Mouse (Mus musculus) adrenal gland, adult (tissue): ENCODE data around the gene Ager.

ENCODE experiments used
- DNase-seq, 2 experiments: peaks; one replicate each; pipeline ENCODE4 v3.0.0; 2022 to 2023; ENCODE audit warnings: low spot score in 1 of 2; ENCODE audit not compliant: inconsistent age in 2 of 2

Gene Ager

DNA sequence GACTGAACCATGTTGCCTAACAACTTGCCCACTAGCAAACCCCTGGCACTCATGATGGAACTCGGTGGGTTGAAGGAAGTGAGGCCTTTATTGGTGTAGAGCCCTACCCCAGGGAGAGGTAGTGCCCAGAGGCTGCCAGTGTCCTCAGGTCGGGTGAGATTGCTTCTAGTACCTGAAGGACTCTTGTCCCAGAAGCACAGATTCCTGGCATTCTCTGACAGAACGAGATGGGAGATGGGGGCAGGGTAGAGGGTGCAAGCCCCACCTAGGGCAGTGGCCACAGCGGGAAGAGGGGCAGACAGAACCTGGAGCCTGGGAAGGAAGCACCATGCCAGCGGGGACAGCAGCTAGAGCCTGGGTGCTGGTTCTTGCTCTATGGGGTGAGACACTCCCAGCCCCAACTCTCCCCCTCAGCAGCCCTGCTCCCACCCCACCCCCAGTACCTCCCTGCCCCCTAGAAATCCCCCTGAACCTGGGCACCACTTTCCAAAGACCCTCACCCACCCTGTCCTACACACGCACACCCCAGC, at the start of gene Ager:
Ager (plus strand) TSS at position 297 of the 530 bp plus-strand sequence.
- peak in 1 of 2 experiments; percentile 46 for DNase-seq

- DNase-seq: no peak
Measured at GRCm38 (mm10) chr17:34549156-34549555, 48.5 kb upstream of the Ager start.

DNA sequence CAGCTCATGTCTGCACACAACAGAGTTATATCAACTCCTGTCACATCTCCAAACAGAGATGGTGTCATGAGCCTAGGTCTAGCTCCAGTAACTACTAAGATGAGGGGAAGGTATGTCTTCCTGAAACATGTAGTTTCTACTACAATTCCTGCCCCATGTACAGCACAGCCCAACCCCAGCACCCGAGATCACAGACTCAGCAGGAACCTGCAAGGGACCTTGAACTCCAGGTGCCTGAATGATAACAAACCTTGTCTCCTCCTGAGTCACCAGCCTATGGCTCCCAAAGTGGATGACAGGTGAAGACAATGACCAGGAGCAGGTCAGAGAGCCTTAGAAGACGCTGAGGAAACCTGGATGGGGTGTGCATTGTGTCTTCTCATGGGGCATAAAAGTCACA, 47.8 kb upstream of the Ager start:
- DNase-seq: no peak

DNA sequence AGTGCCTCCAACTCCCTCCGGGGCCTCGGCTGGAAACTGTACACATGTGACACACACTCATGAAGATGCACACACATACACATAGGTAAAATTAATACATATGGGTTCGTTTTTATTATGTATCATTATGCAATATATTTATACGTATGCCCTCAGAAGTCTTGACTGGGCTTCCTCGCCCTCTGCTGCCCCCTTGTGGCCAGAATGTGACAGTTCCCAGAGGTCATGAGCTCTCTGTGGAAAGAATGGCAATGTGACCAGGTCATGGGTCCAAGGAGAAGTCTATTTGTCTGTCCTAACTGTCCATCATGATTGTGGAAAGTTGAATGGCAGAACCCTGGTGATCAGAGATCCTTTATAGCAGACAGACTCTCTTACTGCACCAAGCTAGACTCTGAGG, 42.2 kb upstream of the Ager start:
- DNase-seq: peak; percentile 78 to 94

DNA sequence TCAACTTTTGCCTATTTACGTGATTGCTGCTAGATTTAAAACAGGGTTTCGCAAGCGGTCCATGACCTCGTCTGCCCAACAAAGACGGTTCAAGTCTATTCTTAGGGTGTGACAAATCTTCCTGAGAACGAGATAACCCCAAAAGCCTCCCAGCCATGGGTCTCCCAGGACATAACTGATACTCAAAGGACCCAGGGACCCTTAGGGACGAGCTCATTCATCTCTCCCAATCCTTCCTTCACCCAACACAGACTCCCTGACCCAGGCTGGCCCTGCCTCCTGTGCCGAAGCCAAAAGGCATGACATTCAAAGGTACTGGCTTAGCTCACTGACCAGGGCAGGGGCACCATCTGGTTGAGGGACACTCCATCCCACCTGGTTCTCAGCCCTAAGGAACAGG, 41.3 kb upstream of the Ager start:
- peak in 1 of 2 experiments; percentile 63 for DNase-seq

DNA sequence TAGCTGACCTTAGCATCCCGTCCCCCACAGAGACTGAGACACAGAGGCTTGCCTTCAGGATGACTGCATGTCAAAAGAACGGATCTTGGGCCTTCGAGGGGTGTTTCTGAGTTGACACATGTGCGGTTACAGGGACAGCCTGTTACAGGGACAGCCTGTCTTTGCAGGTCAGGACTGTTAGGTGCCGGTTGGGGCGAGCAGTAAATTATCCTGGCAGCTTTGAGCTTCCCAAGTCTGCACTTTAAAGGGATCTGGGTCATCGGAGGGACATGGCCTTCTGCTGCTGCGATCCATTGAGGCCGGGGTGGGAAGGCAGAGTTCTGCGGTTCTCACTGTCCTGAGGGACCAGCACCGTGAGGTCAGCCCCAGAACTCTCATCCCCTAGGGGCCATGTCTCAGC, 40.3 kb upstream of the Ager start:
- peak; percentile 33 to 68 for DNase-seq

- DNase-seq: no peak
Measured at GRCm38 (mm10) chr17:34559116-34559515, 38.5 kb upstream of the Ager start.

DNA sequence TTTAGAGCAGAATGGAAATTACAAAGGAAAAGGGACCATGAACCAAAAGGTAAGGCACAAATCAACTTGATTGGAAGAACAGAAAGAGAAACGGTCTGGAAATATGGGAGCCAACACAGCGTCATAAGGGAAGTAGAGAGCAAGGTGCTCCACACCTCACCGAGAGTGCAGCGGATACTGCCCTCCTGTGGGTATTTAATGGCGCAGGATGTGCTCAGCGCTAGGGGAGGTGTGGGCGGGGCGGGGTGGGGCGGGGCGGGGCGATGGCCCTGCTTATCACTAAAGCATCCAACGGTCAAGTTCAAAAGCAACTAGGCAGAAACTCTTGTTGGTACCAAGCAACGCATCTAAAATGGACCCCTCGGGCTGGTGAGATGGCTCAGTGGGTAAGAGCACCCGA, 37.8 kb upstream of the Ager start:
- DNase-seq: no peak

DNA sequence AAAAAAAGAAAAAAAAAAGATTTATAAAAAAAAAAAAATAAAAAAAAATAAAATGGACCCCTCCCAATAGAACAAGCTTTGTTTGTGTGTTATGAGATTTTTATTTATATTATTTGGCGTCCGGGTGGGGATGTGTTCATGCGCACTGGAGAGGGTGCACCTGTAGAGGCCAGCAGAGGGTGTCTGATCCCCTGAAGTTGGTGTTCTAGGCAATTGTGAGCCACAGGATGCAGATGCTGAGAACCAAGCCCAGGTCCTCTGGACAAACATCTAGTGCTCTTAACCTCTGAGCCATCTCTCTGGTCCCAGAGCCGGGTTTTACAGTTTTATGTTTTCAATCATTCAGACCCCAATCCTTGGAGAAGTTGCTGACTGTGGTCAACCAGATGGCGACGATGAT, 37.2 kb upstream of the Ager start:
- no peak for DNase-seq

GRCm38 (mm10) chr17:34561200-34561599, 36.5 kb upstream of the Ager start:
- DNase-seq: no peak

GRCm38 (mm10) chr17:34562595-34562994, 35.1 kb upstream of the Ager start:
- no peak for DNase-seq

- no peak for DNase-seq
Measured at GRCm38 (mm10) chr17:34563354-34563753, 34.3 kb upstream of the Ager start.

DNA sequence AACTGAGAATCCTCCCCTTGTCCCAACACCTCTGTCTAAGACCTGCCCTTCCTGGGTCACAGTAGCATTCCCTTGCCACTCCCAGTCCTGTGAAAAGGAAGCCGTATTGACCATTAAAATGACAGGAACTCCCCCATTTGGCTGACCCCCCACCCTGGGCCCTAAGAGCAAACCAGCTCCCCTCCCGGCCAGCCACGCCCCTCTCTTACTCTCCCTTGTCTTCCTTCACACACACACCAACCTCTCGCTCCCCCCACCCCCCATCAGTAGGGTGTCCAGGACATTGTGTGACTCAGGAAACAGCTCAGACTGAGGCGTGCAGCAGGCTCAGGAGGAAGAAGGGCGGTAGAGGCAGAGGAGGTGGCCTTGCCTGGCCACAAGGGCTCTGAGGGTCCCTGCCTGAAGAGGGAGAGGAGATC, 33.6 kb upstream of the Ager start, which contains the start of gene Notch4:
Notch4 (plus strand) TSS at position 266 of the 419 bp plus-strand sequence.
- peak; percentile 69 to 70 for DNase-seq

- DNase-seq: peak; percentile 44 to 65
Measured at GRCm38 (mm10) chr17:34564796-34565195, 32.9 kb upstream of the Ager start.

DNA sequence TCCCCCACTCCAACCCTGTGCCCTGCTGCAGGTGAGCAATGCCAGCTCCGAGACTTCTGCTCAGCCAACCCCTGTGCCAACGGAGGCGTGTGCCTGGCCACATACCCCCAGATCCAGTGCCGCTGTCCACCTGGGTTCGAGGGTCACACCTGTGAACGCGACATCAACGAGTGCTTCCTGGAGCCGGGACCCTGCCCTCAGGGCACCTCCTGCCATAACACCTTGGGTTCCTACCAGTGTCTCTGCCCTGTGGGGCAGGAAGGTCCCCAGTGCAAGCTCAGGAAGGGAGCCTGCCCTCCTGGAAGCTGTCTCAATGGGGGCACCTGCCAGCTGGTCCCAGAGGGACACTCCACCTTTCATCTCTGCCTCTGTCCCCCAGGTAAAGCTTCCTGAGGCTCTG, 30.4 kb upstream of the Ager start:
- DNase-seq: no peak

- no peak for DNase-seq
Measured at GRCm38 (mm10) chr17:34568421-34568820, 29.2 kb upstream of the Ager start.

- DNase-seq: no peak
Measured at GRCm38 (mm10) chr17:34569919-34570318, 27.7 kb upstream of the Ager start.

DNA sequence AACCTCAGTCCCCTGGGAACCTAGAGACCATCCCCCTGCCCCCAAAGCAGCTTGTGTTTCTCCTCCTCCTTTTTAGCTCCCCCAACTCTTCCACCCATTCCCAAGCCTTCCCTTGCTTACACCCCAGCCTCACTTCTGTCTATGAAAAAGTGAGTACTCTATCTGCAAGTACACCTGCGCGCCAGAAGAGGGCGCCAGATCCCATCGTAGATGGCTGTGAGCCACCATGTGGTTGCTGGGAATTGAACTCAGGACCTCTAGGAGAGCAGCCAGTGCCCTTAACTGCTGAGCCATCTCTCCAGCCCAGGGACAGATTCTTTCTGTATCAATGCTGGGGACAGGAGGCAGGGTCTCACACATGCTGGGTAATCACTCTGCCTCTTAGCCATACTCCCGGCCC, 25.8 kb upstream of the Ager start:
- peak in 1 of 2 experiments; percentile 43 for DNase-seq

GRCm38 (mm10) chr17:34572361-34572760, 25.3 kb upstream of the Ager start:
- DNase-seq: no peak

- DNase-seq: no peak
Measured at GRCm38 (mm10) chr17:34576577-34576976, 21.1 kb upstream of the Ager start.

- no peak for DNase-seq
Measured at GRCm38 (mm10) chr17:34578070-34578469, 19.6 kb upstream of the Ager start.

DNA sequence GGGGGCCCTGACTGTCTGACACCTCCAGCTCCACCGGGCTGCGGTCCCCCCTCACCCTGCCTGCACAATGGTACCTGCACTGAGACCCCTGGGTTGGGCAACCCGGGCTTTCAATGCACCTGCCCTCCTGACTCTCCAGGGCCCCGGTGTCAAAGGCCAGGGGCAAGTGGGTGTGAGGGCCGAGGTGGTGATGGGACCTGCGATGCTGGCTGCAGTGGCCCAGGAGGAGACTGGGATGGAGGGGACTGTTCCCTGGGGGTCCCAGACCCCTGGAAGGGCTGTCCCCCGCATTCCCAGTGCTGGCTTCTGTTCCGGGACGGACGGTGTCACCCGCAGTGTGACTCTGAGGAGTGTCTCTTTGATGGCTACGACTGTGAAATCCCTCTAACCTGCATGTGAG, 15.1 kb upstream of the Ager start:
- no peak for DNase-seq

DNA sequence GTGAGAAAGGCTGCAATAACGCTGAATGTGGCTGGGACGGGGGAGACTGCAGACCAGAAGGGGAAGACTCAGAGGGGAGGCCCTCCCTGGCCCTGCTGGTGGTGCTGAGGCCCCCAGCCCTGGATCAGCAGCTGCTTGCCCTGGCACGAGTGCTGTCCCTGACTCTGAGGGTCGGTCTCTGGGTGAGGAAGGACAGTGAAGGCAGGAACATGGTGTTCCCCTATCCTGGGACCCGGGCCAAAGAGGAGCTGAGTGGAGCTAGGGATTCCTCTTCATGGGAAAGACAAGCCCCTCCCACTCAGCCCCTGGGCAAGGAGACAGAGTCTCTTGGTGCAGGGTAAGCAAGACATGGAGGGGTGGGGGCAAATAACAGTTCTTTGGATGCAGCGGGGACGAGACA, 14.3 kb upstream of the Ager start:
- DNase-seq: peak; percentile 36 to 77
